Mouse (Mus musculus): ENCODE results near the gene Casc4.
"Not testable (repeated sequence)": the region's sequence is repeated elsewhere in the genome, so short reads cannot be mapped to it uniquely, and the experiment has no call there.

Casc4 gene

DNA sequence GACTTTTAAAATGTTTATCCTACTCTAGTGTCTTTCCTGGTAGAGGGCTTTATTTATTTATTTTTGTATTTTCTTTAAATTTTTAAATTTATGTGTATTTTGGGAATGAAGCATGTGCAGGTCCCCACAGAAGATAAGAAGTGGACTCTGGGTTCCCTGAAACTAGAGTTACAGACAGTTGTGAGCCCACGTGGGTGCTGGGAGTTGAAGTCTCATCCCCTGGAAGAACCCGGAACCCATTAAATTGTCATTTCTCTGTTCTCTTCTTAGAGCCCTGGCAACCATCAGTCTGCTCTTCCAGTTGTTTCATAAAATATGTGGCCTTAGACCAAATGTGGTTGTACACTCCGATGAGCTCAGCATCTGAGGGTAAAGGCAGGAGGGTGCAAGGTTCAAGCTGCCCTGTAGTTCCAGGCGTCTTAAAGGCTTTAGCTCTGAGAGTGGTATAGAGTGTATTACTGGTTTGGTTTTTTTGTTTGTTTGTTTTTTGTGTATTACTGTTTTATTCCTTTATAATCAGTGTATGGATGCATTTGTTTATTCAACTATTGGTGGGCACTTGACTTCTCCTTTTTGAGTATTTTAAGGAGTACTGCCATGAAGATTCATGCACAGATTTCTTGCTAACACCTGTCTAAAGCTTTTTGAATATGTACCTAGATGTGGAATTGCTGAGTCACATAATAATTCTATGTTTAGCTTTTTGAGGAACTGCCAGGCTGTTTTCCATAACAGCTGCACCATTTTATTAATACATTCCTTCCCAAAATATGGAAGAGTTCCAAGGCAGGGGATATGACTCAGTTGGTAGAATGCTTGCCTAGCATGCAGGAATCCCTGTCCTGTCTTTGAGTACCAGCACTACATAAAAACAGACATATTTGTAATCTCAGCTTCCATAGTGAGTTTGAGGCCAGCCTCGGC, 49.5 kb downstream of the Casc4 start:
- in situ Hi-C loops (cut with MboI, MseI), result no loop called here

DNA sequence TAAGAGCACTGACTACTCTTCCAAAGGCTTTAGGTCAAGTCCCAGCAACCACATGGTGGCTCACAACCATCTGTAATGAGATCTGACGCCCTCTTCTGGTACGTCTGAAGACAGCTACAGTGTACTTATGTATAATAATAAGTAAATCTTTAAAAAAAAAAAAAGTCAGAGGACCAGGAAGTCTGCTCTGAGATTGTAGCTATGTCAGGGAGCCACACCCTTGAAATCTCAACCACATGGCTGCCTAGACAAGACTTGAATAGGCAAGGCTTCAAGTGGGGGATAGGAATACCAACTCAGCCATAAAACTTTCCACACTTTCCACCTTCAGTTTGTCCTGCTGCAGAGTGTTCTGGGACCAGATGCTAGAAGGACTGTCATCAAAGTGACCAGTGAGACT, 70.9 kb downstream of the Casc4 start:
- in situ Hi-C loops (cut with MboI, MseI), result not testable (repeated sequence)

GRCm38 (mm10) chr2:121943364-121943763, 76.6 kb downstream of the Casc4 start:
- in situ Hi-C loops (cut with MboI, MseI), result no loop called here

DNA sequence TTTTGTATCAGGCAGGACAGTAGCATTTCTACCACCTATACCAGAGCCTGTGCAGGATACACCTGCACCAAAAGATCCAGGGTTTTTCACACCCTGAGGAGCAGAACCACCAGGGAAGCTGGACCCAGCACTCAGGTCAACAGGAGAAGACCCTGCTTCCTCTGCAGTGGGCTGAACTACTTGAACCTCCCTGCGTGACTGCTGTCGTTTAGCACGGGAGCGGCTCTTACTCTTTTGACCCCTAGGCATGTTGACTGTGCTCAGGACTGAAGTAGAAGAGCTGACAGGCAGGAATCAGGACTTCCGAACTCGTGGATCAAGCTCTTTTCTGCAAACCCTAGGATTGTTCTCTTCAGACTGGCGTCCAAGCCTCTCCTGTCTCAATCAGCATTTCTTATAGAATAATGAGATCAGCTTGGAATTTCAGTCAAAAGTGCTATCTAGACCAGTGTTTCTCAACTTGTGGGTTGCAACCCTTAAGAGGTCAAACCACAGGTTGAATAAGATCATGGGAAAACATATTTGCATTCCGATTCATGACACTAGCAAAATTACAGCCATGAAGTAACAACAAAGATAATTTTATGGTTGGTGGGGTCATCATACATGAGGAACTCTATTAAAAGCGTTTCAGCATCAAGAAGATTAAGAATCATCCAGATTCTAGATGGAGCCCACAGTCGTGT, 88.3 kb downstream of the Casc4 start:
- in situ Hi-C loops (cut with MboI, MseI), result no loop called here

- in situ Hi-C loops (cut with MboI, MseI), result no loop called here
These were observed 89.0 kb downstream of the Casc4 start, which contains the start of the genes Ctdspl2 and Mageb3 for GRCm38 (mm10) chr2:121955765-121956223. Gene Ctdspl2 (plus strand): TSS chr2:121956001. Gene Mageb3 (minus strand): TSS chr2:121956092.

DNA sequence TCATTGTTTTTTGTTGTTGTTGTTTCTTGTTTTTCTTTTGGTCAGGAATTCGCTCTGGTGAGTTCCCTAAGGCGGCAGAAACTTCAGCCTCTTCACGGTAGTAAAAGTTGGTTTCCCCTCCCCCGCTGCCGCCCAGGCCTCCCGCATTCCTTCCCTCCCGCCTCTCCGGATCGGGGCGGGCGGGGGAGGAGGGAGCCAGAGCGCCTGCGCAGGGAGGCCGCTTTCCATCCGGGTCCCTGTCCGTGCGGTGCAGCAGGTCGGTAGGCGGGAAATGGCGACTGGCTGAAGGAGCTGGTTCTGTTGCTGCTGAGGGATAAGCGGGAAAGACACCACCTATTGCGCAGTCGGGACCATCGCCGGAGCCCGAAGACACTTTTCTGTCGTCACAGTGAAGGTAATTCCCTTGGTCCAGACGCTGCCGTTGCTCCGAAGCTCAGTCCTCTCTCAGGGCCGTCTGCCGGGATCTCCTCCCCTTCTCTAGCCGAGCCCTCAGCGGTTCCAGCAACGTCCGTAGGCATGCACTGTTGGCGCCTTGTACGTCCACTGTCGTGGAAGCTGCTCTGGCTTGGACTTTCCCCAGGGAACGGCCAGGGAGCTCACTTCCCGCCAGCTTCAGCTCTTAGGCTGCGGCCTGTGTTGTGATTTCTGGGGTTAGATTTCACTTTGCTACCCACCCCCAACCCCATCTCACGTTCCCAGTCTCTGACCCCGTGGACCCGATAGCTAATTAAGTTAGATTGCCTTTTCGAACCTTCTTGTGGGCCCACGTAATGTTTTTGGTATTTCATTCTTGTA, 89.7 kb downstream of the Casc4 start:
- in situ Hi-C loops (cut with MboI, MseI), result no loop called here

DNA sequence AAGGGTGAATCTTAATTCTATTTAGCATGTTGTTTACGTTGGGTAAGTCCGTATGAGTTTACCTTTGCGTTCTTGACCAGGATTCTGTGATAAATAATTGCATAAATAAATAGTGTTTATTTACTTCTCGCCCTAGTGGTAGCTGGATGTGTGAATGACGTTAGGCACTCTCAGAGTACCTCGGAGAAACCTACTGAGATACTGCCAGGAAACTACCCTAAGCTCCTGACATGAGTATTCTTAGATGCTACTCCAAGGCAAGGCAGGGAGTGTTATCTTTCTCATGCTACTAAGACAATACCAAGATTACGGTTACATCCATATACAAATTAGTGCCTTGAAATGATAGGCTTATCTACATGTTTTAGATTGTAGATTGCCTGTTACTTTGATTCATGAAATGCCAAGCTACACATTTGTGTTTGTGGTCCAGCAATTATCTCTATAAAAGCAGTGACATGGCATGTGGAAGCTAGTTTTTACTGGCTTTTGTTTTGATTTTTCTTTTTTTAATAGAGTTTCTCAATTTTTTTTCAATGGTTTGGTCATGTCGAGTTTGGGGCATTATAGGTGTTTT, 90.5 kb downstream of the Casc4 start:
- in situ Hi-C loops (cut with MboI, MseI), result no loop called here
